Mouse (Mus musculus) CH12.LX (cell line): Measurements from ENCODE around the gene Pde4d.

Source experiments
- CHD2 ChIP-seq: IDR thresholded peaks from 2 replicates; pipeline ENCODE4 v1.6.1; 2011; ENCODE audit warnings: low read length, improper control_type of control experiment
- CTCF ChIP-seq, 2 experiments: IDR thresholded peaks in 1 of 2; conservative IDR thresholded peaks in 1 of 2; 2 replicates each; pipeline ENCODE4 v1.5.1; 2011 to 2012; ENCODE audit warnings: low read depth in 2 of 2, low read length in 2 of 2, improper control_type of control experiment in 1 of 2, inconsistent platforms in 1 of 2, mild to moderate bottlenecking in 1 of 2, moderate library complexity in 1 of 2
- EP300 ChIP-seq: IDR thresholded peaks from 2 replicates; pipeline ENCODE4 v1.6.1; 2011; ENCODE audit warnings: low read length, improper control_type of control experiment
- HCFC1 ChIP-seq: IDR thresholded peaks from 2 replicates; pipeline ENCODE4 v1.6.1; 2012; ENCODE audit warnings: low read depth, mild to moderate bottlenecking, inconsistent platforms, low read length, improper control_type of control experiment
- MAX ChIP-seq: IDR thresholded peaks from 2 replicates; pipeline ENCODE4 v1.6.1; 2011; ENCODE audit warnings: low read length, improper control_type of control experiment
- POLR2A ChIP-seq: IDR thresholded peaks from 2 replicates; pipeline ENCODE4 v1.6.1; 2011; ENCODE audit warnings: low read depth, mild to moderate bottlenecking, improper control_type of control experiment, low read length

GRCm38 (mm10) chr13:109823307-109824031 is 1373.7 kb downstream of the Pde4d start:
- TF ChIP-seq CTCF (conservative IDR thresholded peaks at IDR 0.05 in 1 of 2, IDR thresholded peaks at IDR 0.05 in 1 of 2; ENCODE audit: low read depth in 2 of 2, low read length in 2 of 2) (no peak), MAX (no peak), POLR2A (no peak), EP300 (no peak), HCFC1 (no peak), CHD2 (no peak)
